Mouse (Mus musculus) monocyte, adult 2 months (primary cell): ENCODE measurements around the gene 3830403N18Rik.
"Not testable (repeated sequence)": the region's sequence is repeated elsewhere in the genome, so short reads cannot be mapped to it uniquely, and the experiment has no call there.

Source experiments
- DNase-seq, 2 experiments: peaks; one replicate each; pipeline ENCODE4 v3.0.0; 2022; ENCODE audit warnings: low spot score in 2 of 2, low read depth in 1 of 2

3830403N18Rik gene

DNA sequence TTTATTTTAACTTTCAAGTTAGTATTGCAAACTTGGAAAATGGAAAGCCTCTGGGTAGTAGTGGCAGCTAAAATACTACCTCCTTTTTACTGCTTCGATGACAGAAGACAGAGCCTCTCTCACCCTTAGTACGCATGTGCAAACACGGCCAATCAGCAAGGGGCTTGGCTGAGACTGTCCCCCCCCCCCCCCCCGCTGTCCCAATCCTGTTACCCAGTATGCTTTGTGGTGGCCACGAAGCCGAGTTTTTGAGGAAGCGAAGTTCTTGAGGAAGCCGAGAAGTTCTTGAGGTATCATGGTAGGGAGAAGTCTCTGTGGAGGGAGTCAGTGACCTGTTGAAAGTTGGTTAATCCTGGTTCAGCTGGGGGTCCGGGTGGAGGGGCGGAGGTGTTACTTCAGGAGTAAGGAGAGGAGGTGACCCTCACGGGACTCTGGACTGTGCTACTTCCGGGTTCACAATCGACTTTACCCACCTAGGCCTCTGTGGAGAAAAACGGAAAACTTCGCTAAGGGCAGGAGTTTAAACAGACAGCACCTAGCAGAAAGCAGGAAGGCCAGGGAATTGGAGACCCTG, at the start of gene 3830403N18Rik:
Gene 3830403N18Rik (plus strand): TSS at position 237 of the 574 bp plus-strand sequence.
- not testable (repeated sequence) for DNase-seq

DNA sequence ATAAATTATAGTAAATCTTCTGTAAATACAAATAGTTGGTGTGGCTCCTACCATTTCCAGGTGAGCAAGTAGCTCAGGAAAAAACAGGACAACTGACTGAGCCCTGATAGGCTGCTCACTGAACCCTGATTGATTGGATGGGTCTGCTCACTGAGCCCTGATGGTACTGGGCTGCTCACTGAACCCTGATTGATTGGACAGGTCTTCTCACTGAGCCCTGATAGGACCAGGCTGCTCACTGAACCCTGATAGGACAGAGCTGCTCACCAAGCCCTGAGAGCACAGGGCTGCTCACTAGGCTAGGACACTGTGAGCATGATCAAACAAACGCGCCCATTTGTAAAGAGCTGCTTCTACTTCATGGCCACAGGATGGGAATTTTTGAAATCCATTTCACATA, 15.0 kb downstream of the 3830403N18Rik start:
- DNase-seq = no peak

DNA sequence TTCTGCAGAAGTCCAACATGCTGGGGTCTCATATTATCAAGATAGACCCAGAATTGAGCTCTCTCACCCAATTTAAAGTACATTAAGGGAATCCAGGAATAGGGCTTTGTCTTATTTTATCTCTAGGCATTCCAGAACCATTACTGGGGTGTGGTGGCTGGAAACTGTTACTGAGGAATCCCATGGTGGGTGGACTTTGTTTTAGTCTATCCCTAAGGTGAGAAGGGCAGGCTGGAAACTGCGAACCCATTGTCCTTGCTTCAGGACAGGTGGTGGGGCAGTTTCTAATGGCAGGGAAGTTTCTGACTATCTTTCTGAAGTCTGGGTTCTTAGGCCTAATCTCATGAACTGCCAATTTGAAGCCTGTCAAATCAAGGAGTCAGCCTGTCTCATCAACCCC, 50.1 kb downstream of the 3830403N18Rik start:
- DNase-seq = not testable (repeated sequence)
